9 mouse cellular contexts compared by ENCODE assay signal in the genomic region with DNA sequence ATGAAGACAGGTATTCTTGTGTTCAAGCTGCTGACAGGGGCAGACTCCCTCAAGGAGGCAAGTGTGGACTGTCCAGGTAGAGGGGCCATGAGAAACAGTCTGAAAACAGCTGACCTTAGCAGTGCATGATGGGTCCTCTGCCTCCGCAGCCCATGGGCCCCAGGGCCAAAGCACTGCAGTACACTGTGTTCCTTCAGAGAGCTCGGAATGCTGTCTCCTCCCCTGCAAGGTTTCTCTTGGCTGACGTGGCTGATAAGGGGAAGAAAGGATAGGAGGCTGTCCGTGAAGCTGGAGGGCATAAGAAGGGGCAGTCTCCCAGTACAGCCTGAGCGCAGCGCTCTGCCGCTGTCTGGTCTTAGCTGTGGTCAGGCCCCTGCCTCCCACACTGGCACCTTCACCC. TPM values are rescaled to one million over a fixed set of nuclear protein-coding genes. Genes with fewer than 3 reads are reported as not detected.
DNase-seq lines count a peak whose midpoint lies in the region; ATAC-seq and TF ChIP-seq lines count a peak whose summit lies in the region.
"Had no signal": no experiment of that assay in that cellular context is flagged by ENCODE, and none has a peak within 500 bp of the region (broad histone marks: within the 10 kb centered on the region; RNA-seq: fewer than 3 reads in every experiment).

No protein-coding gene starts in this region.

- H3K36me3 ChIP-seq in forebrain, embryonic 12.5 days (replicated peaks) = peaks cover 5% of the 10 kb centered on the region; the same call in 1 of the 2 replicates
- peaks cover 21% of the 10 kb centered on the region; the same call in 1 of the 2 replicates for H3K36me3 ChIP-seq in forebrain, postnatal 0 days (ENCODE audit: insufficient read depth)

- peak overlapping the region; percentile 71 for H3K27ac ChIP-seq in forebrain, embryonic 12.5 days
- no peak overlapping the region for H3K27ac ChIP-seq in forebrain, postnatal 0 days (ENCODE audit: low read depth, low read length)

- no peak overlapping the region for H3K4me3 ChIP-seq in forebrain, embryonic 12.5 days (replicated peaks)
- H3K4me3 ChIP-seq in forebrain, postnatal 0 days (ENCODE audit: low read depth, low read length) = no peak overlapping the region
- H3K4me3 ChIP-seq: megakaryocyte, embryonic 14.5 days had no signal

- DNase-seq in forebrain, postnatal 0 days = no peak
- peak; percentile 47 for DNase-seq in heart, adult 8-10 months (ENCODE audit: low spot score)
- peak; percentile 73 for DNase-seq in kidney, adult 18-20 months
- DNase-seq in lung, postnatal 36 days = peak; percentile 77
- DNase-seq in right cerebral cortex, postnatal 14 days = no peak
- DNase-seq in right cerebral cortex, adult 2 months (ENCODE audit: low spot score in 2 of 2) = no peak
- no peak for DNase-seq in layer of hippocampus, postnatal 14 days (ENCODE audit: low spot score in 2 of 2)

- ATAC-seq in forebrain, embryonic 12.5 days (ENCODE audit: low FRiP score) = no peak
- no peak for ATAC-seq in forebrain, postnatal 0 days

- no peak for TF ChIP-seq CTCF in forebrain, postnatal 0 days (IDR thresholded peaks at IDR 0.05; ENCODE audit: low read depth)

- H3K4me2 ChIP-seq in forebrain, embryonic 12.5 days = no peak overlapping the region
- no peak overlapping the region for H3K4me2 ChIP-seq in forebrain, postnatal 0 days (ENCODE audit: low read depth)

- WGBS in forebrain, embryonic 12.5 days = 52% methylated on average over 7 of the region's 7 CpGs
- 48% methylated on average over 7 of the region's 7 CpGs for WGBS in forebrain, postnatal 0 days

- peak overlapping the region; percentile 17; the same call in 1 of the 2 replicates for H3K9ac ChIP-seq in forebrain, embryonic 12.5 days
- H3K9ac ChIP-seq in forebrain, postnatal 0 days = no peak overlapping the region

- no peaks in the 10 kb centered on the region for H3K27me3 ChIP-seq in forebrain, embryonic 12.5 days
- no peaks in the 10 kb centered on the region for H3K27me3 ChIP-seq in forebrain, postnatal 0 days (ENCODE audit: insufficient read depth, low read length)
- H3K27me3 ChIP-seq: megakaryocyte, embryonic 14.5 days had no signal

- no peaks in the 10 kb centered on the region for H3K9me3 ChIP-seq in forebrain, embryonic 12.5 days
- H3K9me3 ChIP-seq in forebrain, postnatal 0 days (ENCODE audit: low read length) = no peaks in the 10 kb centered on the region
- H3K9me3 ChIP-seq: megakaryocyte, embryonic 14.5 days had no signal

- H3K4me1 ChIP-seq in forebrain, embryonic 12.5 days = peaks cover 63% of the 10 kb centered on the region
- peaks cover under 1% of the 10 kb centered on the region; the same call in 1 of the 2 replicates for H3K4me1 ChIP-seq in forebrain, postnatal 0 days (ENCODE audit: insufficient read depth)

RNA-seq across cellular contexts. Expression of a gene that starts 54.9 kb away (rescaled TPM):
- polyA plus RNA-seq in forebrain, embryonic 12.5 days (2016; fragmentation: Nextera tagmentation; extraction: Ambion mirVana) = 4.7 and 6.0 TPM in 2 replicates
- total RNA-seq in forebrain, postnatal 0 days (2014; rRNA removed) = 0.24 and 0.77 TPM in 2 replicates
- polyA plus RNA-seq in forebrain, postnatal 0 days (2015; fragmentation: Nextera tagmentation; extraction: Ambion mirVana) = 4.8 and 6.0 TPM in 2 replicates
- 1 to 10 TPM; 5.3 to 7.3 (median 6.0) TPM for total RNA-seq in heart, adult 8-10 months (2022)
- 1 to 10 TPM; 3.6 to 4.3 TPM for total RNA-seq in layer of hippocampus, postnatal 14 days (2021)

Comparison
In these comparisons a context has a peak if more than half of its experiments do, and no peak if none do; other contexts are left out.
1. DNase-seq: peak in heart, adult 8-10 months (single experiment), kidney, adult 18-20 months (single experiment) and lung, postnatal 36 days (single experiment); none in forebrain, postnatal 0 days (single experiment), right cerebral cortex, postnatal 14 days (single experiment), right cerebral cortex, adult 2 months (0 of 2) and layer of hippocampus, postnatal 14 days (0 of 2).